Mouse (Mus musculus) CH12.LX (cell line): ENCODE results near the gene Gli2.

Source experiments
- CTCF ChIP-seq, 2 experiments: IDR thresholded peaks in 1 of 2; conservative IDR thresholded peaks in 1 of 2; 2 replicates each; pipeline ENCODE4 v1.5.1; 2011 to 2012; ENCODE audit warnings: low read depth in 2 of 2, low read length in 2 of 2, improper control_type of control experiment in 1 of 2, inconsistent platforms in 1 of 2, mild to moderate bottlenecking in 1 of 2, moderate library complexity in 1 of 2
- EP300 ChIP-seq: IDR thresholded peaks from 2 replicates; pipeline ENCODE4 v1.6.1; 2011; ENCODE audit warnings: low read length, improper control_type of control experiment
- HCFC1 ChIP-seq: IDR thresholded peaks from 2 replicates; pipeline ENCODE4 v1.6.1; 2012; ENCODE audit warnings: low read depth, mild to moderate bottlenecking, inconsistent platforms, low read length, improper control_type of control experiment
- KAT2A ChIP-seq: IDR thresholded peaks from 2 replicates; pipeline ENCODE4 v1.6.1; 2012; ENCODE audit warnings: low read length, improper control_type of control experiment, inconsistent platforms; ENCODE audit not compliant: insufficient replicate concordance
- MAFK ChIP-seq: IDR thresholded peaks from 2 replicates; pipeline ENCODE4 v1.6.1; 2011; ENCODE audit warnings: low read length, improper control_type of control experiment; ENCODE audit not compliant: insufficient replicate concordance
- MAZ ChIP-seq: IDR thresholded peaks from 2 replicates; pipeline ENCODE4 v1.6.1; 2012; ENCODE audit warnings: low read depth, mild to moderate bottlenecking, inconsistent platforms, low read length, improper control_type of control experiment, moderate library complexity
- MEF2A ChIP-seq: IDR thresholded peaks from 2 replicates; pipeline ENCODE4 v1.6.1; 2014; ENCODE audit warnings: low read depth, mild to moderate bottlenecking, inconsistent platforms, low read length, improper control_type of control experiment, borderline replicate concordance
- POLR2A ChIP-seq: IDR thresholded peaks from 2 replicates; pipeline ENCODE4 v1.6.1; 2011; ENCODE audit warnings: low read depth, mild to moderate bottlenecking, improper control_type of control experiment, low read length
- POLR2AphosphoS2 ChIP-seq: IDR thresholded peaks from 2 replicates; pipeline ENCODE4 v1.6.1; 2011; ENCODE audit warnings: low read depth, low read length, improper control_type of control experiment
- SIN3A ChIP-seq: IDR thresholded peaks from 2 replicates; pipeline ENCODE4 v1.6.1; 2012; ENCODE audit warnings: low read length, improper control_type of control experiment, inconsistent platforms
- ZKSCAN1 ChIP-seq: IDR thresholded peaks from 2 replicates; pipeline ENCODE4 v1.6.1; 2012; ENCODE audit warnings: low read depth, inconsistent platforms, low read length, improper control_type of control experiment, borderline replicate concordance
- ZNF384 ChIP-seq: IDR thresholded peaks from 2 replicates; pipeline ENCODE4 v1.6.1; 2012; ENCODE audit warnings: low read depth, low read length, improper control_type of control experiment, inconsistent platforms

DNA sequence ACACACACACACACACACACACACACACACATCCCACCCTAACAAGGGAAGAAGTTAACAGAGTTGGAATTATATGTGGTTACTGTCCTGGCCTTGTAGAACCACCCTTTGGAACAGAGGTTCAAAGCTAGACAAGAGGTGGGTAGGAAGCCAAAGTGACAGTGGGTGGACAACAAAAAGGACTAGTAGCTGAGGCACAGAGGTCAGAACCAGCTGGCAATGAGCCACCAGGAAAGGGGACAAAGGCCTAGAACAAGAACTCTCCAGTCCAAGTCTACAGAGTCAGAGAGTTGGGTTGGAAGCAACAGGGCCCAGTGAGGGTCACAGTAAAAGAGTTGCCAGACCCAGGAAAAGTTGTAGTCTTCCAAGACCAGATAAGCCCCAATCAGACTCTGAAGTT lies 34.4 kb downstream of the Gli2 start:
- TF ChIP-seq CTCF (conservative IDR thresholded peaks at IDR 0.05 in 1 of 2, IDR thresholded peaks at IDR 0.05 in 1 of 2; ENCODE audit: low read depth in 2 of 2, low read length in 2 of 2) (no peak), EP300 (no peak), ZKSCAN1 (no peak), HCFC1 (no peak), SIN3A (no peak), MAFK (no peak), POLR2A (no peak), POLR2AphosphoS2 (no peak), ZNF384 (no peak), KAT2A (no peak), MEF2A (no peak), MAZ (no peak)
